Mouse (Mus musculus) thymus, postnatal 0 days (tissue): ENCODE results near the gene Iffo2. TPM values are rescaled to one million over a fixed set of nuclear protein-coding genes. Genes with fewer than 3 reads are reported as not detected.

Source experiments
- DNase-seq: peaks from one replicate; pipeline ENCODE4 v3.0.0-alpha.2; 2015; ENCODE audit warnings: low spot score
- polyA plus RNA-seq: library from polyadenylated mRNA; unstranded; fragments of >200 nt; fragmentation: Nextera tagmentation; extraction: Ambion mirVana; gene quantifications from 2 replicates; pipeline ENCODE4 v1.2.1, GENCODE M21; 2015

The Iffo2 gene
- polyA plus RNA-seq, 1 experiment from 2014 or later, result 3.7 TPM

DNA sequence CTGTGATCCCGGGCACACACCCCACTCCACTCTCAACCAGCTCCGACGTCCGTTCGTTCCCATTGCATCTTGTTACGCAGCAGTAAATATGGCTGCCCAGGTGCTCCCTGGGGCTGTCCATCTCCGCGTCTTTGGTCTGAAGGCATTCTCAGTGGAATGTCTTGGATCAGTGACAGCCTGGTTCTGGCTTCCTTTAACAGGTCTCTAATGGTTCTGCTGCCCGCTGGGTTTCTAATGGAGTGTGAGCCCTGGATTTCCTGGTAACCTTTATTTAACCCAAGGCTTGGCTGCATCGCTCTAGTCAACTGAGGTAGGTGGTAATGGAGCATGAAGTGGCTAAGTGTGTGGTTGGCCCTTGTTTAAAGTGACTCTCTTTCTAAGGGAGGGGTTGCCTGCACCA, 1.7 kb downstream of the Iffo2 start:
- DNase-seq, result no peak

DNA sequence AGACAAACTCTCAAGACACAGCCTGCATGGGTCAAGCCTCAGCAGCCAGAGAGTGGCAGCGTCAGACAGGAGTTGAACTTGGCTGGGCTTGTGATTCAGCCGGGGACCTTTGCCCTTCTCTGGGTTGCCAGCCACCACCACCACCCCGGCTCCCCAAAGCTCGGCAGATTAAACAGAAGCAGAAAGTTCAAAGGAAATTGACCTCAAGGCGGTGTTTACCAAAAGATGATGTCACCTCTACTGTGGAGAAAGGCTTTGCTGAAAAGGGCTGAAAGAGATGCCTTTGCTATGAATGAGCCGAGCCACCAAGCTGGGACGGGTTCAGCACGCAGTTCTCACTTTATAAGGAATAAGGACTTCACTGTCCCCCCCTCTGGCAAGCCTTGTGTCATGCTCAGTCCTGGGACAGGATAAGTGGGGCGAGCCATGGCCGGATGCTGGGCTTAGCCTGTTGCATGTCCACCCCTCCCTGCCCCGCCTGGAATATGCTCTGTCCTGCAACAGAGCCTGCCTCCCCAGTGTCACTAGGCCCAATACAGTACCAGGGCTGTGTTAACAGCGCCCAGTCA, 4.9 kb downstream of the Iffo2 start:
- no peak for DNase-seq

DNA sequence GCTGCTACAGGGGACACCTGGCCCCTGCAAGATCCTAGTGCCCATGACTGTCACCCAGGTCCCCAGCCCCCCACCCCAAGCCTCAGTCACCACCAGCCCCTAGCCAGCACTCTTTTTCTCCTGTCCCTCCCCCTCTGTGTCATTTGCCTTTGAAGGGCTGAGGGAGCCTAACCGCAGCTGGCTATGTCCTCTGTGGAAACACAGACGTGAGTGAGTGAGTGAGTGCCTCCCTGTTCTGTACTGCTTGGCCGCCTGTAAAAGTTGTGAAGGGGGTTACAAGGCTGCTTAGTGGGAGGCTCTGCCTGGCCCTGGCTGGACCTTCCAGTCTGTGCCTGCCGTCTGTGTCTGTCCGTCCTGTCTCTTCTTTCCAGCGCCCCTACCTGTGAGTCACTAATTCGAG, 5.4 kb downstream of the Iffo2 start:
- no peak for DNase-seq

DNA sequence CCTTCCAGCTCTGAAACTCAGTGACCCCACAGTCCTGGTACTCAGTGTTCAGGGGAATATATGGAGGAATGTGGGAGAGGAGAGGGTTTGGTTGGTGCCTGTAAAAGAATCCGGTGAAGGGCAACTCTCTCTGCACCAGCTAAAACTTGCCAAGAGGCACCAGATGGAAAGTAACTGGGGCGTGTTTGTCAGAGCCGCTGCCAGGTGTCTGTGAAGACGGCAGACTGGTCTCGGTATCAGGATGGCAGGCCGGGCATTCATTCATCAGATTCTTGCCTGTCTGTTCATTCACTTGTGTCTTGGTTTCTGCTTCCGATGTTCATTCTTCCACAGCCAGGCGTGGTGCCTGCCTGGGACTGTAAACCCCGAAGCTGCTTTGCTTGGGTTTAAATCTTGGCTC, 6.4 kb downstream of the Iffo2 start:
- DNase-seq, result no peak

DNA sequence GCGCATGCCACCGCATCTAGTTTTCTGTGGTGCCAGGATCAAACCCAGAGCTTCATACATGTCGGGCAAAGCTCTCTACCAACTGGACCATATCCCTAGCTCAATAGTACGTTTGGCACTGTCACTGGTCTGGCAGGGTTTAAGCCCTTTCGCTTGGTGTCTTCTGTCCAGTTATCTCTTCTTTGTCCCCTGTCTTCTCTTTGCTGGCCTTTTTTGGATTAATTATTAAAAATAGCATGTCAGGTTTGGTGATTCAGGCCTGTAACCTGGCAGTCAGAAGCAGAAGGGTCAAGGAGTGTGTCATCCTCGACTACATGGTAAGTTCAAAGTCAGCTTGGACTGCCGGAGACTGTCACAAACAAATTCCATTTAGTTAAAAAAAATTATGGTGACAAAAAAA, 10.4 kb downstream of the Iffo2 start:
- DNase-seq, result no peak

DNA sequence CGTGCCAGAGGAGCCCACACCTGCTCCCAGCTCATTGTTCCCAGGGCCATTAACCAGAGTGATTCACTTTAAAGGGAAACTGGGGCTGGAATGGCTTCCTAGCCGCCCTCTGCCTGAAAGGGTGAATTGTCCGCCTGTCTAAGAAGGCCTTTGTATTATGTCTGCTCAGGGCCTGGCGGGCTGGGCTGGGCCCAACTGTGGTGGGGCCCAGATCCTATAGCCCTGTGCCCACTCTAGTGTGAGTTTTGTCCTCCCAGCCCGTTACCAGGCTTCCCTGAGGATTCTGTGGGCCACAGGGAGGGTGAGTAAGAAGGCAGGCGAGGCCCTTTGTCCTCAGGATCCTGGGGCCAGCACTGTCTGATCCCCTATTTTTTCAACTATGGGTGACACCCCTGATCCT, 15.4 kb downstream of the Iffo2 start:
- DNase-seq, result no peak

DNA sequence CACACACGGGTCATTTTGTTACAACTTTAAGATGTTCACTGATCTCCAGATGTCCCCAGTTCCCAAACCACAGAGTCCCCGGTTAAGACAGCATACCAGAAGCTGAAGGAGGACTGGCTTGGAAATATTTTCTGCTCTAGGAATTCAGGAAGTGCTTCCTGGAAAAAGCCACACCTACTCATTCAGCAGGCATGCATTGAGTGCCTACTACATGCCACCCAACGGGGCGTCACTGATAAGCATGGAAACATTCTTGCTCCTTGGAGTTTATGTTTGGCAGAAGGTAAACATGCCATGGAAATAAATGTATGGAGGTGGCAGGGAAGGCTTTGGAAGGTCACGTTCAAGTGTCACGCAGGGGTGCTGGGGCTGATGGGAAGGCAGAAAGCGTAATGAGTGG, 19.1 kb downstream of the Iffo2 start:
- no peak for DNase-seq

DNA sequence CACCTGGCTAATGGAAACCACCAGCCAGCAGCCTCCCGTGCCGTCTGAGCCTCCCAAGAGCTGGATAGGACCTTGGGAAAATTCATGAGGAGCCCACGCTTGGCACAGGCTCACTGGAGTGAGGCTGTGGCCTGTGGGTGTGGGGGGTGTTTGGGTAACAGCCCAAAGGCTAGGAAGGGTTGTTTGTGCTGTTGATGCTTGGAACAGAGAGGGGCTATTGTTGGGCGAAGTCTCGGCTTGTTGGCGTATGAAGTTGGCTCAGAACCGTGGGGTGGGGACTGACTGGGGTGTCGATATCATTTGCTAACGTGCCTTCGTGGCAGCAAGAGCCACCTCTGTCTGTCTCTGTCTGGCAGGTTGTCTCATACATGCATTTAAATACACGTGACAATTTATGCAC, 24.9 kb downstream of the Iffo2 start:
- no peak for DNase-seq

DNA sequence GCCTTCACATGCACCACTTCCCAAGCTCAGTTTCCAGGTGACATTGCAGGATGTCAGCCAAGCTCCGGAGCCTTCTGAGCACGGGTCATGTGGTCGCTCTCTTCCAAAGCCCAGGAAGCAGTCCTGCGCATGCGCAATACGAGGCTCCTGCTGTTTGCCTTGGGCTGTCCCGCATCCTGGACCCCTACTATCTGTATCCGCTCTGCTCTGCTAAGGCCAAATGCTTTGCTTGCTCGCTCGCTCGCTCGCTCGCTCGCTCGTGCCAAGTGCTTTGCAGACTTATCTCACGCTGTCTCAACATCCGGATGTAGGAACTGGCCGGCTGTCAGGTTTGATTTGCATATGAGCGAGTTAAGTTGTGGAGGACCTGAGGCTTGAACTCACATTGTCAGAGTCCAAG, 25.6 kb downstream of the Iffo2 start:
- DNase-seq, result no peak

DNA sequence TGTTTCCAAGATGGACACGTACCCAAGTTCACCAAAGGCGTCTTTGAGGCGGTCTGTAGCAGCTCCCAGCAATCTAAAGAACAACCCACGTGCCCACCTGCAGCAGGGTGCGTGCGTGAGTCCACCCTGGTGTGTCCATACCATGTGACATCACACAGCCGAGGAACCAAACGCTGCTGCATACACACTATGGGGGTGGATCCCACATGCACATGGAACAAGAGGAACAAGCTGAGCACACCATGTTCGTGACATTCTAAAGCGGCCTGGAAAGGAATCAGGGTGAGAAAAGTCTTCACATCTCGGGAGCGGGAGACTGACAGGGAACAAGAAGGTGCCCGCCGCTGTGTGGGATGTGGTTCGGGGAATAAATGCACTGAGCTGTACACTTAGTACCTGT, 38.0 kb downstream of the Iffo2 start:
- DNase-seq, result no peak

DNA sequence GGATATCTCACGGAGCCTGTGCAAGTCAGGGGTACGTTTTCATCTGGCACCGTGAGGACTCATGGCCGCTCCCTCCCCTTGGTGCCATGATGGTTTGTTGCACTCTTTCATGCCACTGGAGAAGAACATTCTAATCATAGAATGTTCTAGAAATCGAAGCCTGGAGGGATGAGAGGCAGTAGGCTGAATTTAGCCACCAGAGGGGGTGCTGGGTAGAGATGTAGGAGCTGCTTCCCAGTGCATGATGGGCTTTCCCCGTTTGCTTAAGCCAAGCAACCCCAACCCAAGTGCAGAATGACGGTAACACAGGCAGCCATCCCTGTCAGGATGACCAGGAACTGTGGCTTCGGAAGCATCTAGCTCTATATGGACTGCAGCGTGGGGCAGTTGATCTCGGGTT, 40.4 kb downstream of the Iffo2 start:
- DNase-seq, result peak; percentile 45

DNA sequence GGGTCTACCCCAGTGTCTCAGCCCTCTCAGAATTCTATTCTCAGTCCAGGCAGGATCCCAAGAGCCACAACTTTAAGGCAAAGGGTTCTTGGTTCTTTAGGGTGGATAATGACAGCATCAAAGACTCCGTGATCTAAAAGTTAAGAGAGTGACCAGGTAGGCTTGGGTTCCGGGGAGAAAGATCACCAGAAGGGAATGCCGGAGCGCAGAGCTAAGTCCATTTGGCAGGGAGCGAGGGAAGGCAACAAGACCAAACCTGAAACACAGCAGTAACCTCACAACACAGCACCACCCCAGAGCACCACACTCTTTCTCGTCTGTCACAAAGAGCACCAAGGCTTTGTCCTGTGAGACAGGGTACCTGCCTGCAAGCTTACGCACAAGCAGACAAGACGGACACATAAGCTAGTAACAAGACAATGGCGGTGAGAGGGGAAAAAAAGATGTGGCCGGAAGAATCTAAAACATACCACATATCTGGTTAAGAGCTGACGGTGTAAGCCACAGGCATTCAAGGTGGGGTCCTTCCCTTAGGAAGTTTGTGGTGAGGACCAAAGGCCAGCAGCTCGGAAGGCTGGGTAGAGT, 42.7 kb downstream of the Iffo2 start:
- no peak for DNase-seq

DNA sequence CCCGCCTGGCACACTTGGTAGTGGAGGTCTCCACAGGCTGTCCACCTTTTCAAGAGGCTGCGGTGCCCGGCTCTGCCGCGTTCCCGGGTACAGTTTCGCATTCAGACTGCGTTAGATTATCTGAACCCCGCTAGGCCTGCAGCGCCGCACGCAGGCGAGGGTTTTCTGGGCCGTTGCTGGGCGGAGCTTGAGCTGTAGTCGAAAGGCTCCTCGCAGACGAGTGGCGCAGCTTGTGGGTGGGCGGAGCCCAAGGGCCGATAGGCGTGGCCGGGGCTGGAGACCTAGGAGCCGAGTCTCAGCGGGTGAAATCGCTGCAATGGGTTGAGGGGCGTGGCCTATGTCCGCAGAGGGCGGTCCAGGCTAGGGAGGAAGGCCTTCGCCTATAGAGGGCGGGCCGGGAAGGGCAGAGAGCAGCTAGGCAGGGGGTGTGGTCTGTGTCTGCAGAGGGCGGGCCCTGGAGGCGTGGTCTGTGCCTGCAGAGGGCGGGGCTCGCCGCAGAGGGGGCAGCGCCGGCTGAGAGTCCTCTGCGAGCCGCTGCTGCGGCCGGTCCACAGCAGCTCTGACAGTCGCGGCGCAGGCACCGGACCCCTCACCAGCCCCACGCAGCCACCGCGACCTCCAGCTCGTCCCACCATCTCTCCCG, 43.9 kb downstream of the Iffo2 start:
- peak; percentile 100 for DNase-seq

DNA sequence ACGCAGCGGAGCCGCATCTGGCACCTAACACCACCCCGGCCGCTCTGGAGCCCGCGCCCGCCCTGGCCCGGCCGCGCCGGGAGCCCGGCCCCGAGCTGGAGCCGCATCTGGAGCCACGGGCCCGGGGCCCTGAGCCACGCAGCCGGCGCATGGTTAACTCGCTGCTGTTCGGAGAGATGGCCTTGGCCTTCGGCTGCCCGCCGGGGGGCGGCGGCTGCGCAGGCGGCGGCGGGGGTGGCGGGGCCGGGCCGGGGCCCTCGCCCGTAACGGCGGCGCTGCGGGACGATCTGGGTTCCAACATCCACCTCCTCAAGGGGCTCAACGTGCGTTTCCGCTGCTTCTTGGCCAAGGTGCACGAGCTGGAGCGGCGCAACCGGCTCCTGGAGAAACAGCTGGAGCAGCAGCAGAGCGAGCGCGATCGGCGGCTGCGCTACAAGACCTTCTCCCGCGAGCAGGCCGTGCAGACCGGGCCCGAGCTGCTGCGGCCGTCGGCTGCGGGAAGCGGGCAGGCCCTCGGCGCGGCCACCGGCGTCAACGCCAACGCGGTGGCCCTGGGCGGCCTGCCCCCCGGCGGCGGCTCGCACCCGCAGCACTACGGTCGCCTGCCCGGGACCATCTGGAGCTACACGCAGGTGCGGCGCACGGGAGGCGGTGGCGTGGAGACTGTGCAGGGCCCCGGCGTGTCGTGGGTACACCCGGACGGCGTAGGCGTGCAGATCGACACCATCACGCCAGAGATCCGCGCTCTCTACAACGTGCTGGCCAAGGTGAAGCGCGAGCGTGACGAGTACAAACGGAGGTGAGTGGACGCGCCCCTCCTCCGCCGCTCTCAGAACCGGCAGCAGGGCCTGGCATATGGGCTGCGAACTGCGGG, 44.7 kb downstream of the Iffo2 start:
- peak; percentile 53 for DNase-seq

DNA sequence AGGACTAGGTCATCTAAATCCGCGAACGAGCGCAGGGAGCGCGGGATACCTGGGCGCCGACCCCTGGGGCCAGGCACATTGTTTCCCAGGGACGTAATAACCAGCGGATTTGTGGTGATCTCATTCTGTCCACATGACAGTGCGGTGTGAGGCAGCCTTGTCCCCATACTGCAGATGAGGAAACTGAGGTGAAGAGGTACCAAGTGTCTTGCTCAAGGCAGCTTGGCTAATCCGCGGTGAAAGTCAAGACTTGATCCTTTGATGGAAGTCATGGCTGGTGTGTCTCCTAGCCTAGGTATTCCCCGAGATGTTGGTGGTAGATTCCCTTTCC, 45.3 kb downstream of the Iffo2 start:
- no peak for DNase-seq

DNA sequence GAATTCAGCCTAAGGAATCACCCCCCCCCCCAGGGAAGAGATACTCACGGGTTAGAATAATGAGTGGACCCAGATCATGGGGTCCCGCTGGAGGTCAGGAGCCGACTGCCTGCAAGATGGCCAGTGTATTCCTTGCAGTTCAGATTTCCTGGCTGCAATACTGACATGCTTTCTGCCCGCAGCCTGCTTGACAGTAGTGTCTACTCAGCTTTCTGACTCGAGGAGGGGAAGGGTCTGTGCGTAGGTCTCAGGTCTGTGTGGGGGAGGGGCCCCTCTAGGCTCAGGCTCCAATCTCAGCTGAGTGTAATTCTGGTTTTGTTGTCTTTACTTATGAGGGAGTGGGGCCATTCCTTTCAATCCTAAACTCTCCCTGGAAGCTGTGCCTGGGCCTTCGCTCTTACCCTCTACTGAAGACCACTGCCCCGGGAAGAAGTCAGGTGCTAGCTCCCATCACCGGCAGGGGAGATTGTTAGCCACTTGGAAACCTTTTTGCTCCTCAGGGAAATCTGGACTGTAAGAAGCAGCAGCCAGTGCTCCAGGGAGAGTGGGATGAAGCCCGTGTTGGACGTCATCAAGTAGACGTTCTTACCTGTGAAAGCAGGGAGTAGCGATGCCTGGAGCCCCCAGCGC, 46.0 kb downstream of the Iffo2 start:
- no peak for DNase-seq

DNA sequence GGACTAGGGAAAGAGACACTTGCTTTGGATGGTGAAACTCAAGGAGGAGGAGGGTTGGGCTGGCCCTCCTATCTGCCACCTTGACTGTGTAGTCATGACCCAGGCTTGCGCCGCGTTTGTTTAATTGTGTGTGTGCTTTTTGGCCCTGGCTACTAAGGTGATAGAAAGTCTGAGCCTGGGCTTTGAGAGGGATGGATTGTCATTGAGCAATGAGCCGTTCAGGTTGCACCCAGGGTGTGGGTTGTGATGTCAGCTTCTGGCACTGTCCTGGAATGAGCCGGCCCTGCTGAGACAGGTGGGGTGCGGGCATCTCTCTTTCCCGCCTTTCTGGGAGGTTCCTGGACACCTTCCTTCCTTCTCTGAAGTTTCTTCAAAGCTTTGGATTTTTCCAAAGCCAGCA, 46.7 kb downstream of the Iffo2 start:
- DNase-seq, result no peak

DNA sequence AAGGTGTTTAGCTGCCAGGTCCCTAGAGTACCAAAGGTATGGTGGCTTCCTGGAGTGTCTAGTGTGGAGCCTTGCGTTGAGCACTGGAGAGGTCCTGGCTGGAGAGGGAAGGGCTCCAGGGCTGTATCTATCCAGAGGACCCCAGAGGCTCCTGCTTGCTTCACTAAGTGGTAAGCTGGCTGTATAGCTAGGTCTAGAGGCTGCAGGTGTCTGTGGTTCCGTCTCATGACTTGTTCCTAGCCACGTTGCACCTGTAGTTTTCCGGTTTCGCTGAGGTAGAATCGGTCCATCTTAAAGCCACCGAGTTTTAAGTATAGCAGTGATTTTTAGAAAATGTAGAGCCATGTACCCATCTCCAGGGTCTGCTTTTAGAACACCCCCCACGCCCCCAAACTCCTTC, 48.0 kb downstream of the Iffo2 start:
- DNase-seq, result no peak

DNA sequence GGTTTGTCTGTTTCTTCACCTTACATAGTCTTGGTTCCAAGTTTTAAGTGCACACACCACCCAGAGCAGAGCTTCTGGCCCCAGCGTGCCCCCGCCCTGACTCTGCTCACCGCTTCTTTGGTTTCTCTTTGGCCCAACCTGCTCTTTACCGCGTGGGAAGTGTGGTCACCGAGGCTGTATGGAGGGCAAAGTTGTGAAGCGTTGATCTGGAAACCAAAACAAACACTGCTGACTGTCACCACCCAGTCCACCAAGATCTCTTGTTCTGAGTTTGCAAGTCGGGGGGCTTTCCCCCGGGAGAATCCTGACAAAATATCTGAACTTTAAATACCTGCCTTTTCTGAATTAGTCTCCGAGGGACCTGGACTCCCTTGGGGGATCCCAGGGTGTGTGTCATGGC, 48.7 kb downstream of the Iffo2 start:
- DNase-seq, result no peak

DNA sequence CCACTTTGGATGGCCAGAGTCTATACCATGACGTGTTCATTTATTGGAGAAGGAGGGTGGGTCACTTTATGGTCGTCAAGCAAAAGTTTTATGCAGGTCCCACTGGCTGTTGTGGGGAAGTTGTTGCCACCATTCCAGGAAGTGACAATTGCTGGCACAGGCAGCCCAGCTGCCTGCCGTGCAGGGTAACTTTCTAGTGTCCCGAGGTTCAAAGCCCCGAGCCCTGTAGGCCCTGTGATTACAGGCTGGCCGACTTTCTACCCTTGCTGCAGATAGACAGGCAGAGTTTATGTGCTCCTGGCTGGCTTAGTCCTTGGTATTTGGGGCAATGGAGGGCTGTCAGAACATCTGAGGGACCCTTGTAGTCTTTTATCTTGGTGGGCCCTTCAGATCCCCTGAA, 49.1 kb downstream of the Iffo2 start:
- DNase-seq, result peak; percentile 26

DNA sequence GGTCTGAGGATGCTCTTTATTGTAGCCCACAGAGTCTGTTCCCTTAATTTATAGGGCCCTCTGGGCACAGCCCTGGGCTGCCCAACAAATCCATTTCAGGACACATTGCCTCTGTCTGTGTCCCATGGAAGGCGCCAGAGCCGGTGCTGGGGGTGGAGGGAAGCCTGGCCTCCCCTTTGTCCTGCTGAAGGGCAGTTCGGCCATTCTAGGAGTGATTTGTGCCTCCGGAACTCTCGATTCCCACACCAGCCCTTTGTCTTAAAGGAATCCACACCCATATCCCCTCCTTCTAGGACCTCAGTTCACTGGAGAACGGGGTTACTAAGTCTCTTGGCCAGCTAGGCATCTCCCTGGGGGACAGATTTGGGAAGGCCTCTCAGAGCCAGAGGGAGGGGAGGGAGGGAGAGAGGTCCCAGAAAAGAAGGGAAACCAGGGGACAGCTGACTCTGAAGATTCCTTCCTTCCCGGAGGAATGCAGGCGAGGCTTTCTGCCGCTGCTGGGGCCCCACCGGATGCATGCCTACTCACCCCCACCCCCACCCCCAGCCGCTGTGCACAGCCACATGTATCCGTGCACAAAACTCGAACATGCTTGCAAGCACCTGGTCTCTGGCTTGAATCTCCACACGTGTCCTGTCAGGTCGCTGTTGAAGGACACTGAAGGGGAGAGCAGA, 50.5 kb downstream of the Iffo2 start:
- peak; percentile 46 for DNase-seq
